Mouse (Mus musculus) liver, adult 2 months (tissue): ENCODE data around the gene Pak6.

ENCODE experiments used
- CTCF ChIP-seq: fragments of 200-500 bp; IDR thresholded peaks from 2 replicates; pipeline ENCODE4 v1.5.1; 2011; ENCODE audit warnings: low read depth, low read length, control low read depth
- POLR2A ChIP-seq: fragments of 200-500 bp; IDR thresholded peaks from 2 replicates; pipeline ENCODE4 v1.6.1; 2011; ENCODE audit warnings: low read length, control low read depth; ENCODE audit not compliant: insufficient read depth; ENCODE audit errors: extremely low read depth

DNA sequence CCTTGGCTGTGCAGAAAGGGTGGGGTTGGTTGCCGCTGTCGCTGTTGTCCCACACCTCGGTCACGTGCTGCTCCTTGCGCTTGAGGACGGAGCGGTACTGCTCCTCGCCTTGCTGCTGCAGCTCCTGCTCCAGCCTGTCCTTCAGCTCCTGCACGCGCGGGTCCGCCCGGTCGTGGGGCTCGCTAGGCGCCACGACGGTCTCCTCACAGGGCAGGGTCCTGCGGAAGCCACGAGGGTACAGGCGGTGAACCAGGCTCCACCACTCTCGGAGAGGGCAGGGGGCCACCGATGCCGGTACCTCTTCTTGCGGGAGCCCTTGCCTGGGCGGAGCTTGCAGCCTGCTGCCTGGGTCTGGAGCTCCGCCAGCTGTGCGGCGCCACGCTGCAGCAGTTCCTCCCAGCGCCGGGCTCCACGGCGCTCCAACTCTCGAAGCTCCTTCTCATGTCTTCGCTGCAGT lies 48.0 kb downstream of the Pak6 start:
- TF ChIP-seq POLR2A = no peak
- TF ChIP-seq CTCF = no peak
